Mouse (Mus musculus) intestine, embryonic 14.5 days (tissue): ENCODE measurements around the gene Man1a. TPM values are rescaled to one million over a fixed set of nuclear protein-coding genes. Genes with fewer than 3 reads are reported as not detected.

Experiments used
- ATAC-seq: fragments of 200-750 bp; cut with Nextera tagmentation; replicated peaks from 2 replicates; pipeline ENCODE4 v1.8.0; 2017; ENCODE audit warnings: low read depth, moderate number of reproducible peaks, moderate TSS enrichment, moderate library complexity; ENCODE audit not compliant: low FRiP score, low TSS enrichment
- DNase-seq: peaks from one replicate; pipeline ENCODE4 v3.0.0-alpha.2; 2018; ENCODE audit warnings: low spot score
- H3K27ac ChIP-seq: fragments of 300-500 bp; sonication (generic); 2 replicates; pipeline ENCODE4 v1.5.1; 2014; ENCODE audit warnings: low read depth, mild to moderate bottlenecking, control low read depth
- H3K27me3 ChIP-seq: fragments of 300-500 bp; sonication (generic); replicated peaks from 2 replicates; pipeline ENCODE4 v1.6.1; 2014; ENCODE audit warnings: low read length, control low read depth; ENCODE audit not compliant: control insufficient read depth, insufficient read depth
- H3K36me3 ChIP-seq: fragments of 300-500 bp; sonication (generic); 2 replicates; pipeline ENCODE4 v1.6.1; 2014; ENCODE audit warnings: low read length, control low read depth; ENCODE audit not compliant: control insufficient read depth, insufficient read depth
- H3K4me1 ChIP-seq: fragments of 300-500 bp; sonication (generic); replicated peaks from 2 replicates; pipeline ENCODE4 v1.6.1; 2014; ENCODE audit warnings: low read length, control low read depth, mixed read lengths; ENCODE audit not compliant: control insufficient read depth, insufficient read depth
- H3K4me2 ChIP-seq: fragments of 300-500 bp; sonication (generic); 2 replicates; pipeline ENCODE4 v1.6.1; 2014; ENCODE audit warnings: low read length
- H3K4me3 ChIP-seq: fragments of 300-500 bp; sonication (generic); 2 replicates; pipeline ENCODE4 v1.5.1; 2014; ENCODE audit warnings: low read depth, low read length, control low read depth, mixed read lengths
- H3K9ac ChIP-seq: fragments of 300-500 bp; sonication (generic); 2 replicates; pipeline ENCODE4 v1.6.1; 2014; ENCODE audit warnings: mild to moderate bottlenecking, low read length
- H3K9me3 ChIP-seq: fragments of 300-500 bp; sonication (generic); 2 replicates; pipeline ENCODE4 v1.6.1; 2016; ENCODE audit warnings: low read length, control low read depth; ENCODE audit not compliant: control insufficient read depth
- WGBS: fragments of 180-500 bp; shearing (Covaris S2); extraction: QIAGEN DNeasy Blood & Tissue Kit; methylation state at CpG from one replicate; pipeline ENCODE4 v1.1.7; 2014; 5-methylcytosine and 5-hydroxymethylcytosine counted together
- polyA plus RNA-seq: library from polyadenylated mRNA; unstranded; fragments of >200 nt; fragmentation: Nextera tagmentation; extraction: Ambion mirVana; gene quantifications from 2 replicates; pipeline ENCODE4 v1.2.1, GENCODE M21; 2014

Gene Man1a
- polyA plus RNA-seq, 1 experiment from 2014 or later, result 12.6 TPM

- Histone ChIP-seq H3K9ac (no peak overlapping the region), H3K9me3 (no peaks in the 10 kb centered on the region), H3K4me2 (no peak overlapping the region), H3K36me3 (no peaks in the 10 kb centered on the region), H3K27ac (no peak overlapping the region), H3K4me3 (no peak overlapping the region), H3K4me1 (no peaks in the 10 kb centered on the region), H3K27me3 (no peaks in the 10 kb centered on the region)
- 67% methylated on average over 1 of the region's 1 CpGs for WGBS
- DNase-seq (no peak), ATAC-seq (no peak)
These were observed 216.5 kb downstream of the Man1a start for GRCm38 (mm10) chr10:53859879-53860278.

- H3K4me1 ChIP-seq, result no peaks in the 10 kb centered on the region
- no peak overlapping the region for H3K4me3 ChIP-seq
- DNase-seq, result no peak
- 84% methylated on average over 3 of the region's 3 CpGs for WGBS
- H3K36me3 ChIP-seq, result no peaks in the 10 kb centered on the region
- no peak for ATAC-seq
- H3K9ac ChIP-seq, result no peak overlapping the region
- H3K27ac ChIP-seq, result no peak overlapping the region
- no peaks in the 10 kb centered on the region for H3K9me3 ChIP-seq
- H3K4me2 ChIP-seq, result no peak overlapping the region
- H3K27me3 ChIP-seq, result no peaks in the 10 kb centered on the region
These were observed 217.2 kb downstream of the Man1a start for GRCm38 (mm10) chr10:53859224-53859623.
